Mouse (Mus musculus) brown adipose tissue, adult 24 weeks (tissue): ENCODE data around the gene A830005F24Rik. TPM values are rescaled to one million over a fixed set of nuclear protein-coding genes. Genes with fewer than 3 reads are reported as not detected.

ENCODE experiments used
- H3K27ac ChIP-seq: fragments of 200-500 bp; replicated peaks from 2 replicates; pipeline ENCODE4 v1.5.1; 2012; ENCODE audit warnings: low read depth, mild to moderate bottlenecking, low read length
- H3K4me1 ChIP-seq: fragments of 200-500 bp; 2 replicates; pipeline ENCODE4 v1.6.1; 2012; ENCODE audit warnings: low read length, mixed read lengths; ENCODE audit not compliant: control insufficient read depth, insufficient read depth, insufficient read length
- H3K4me3 ChIP-seq: fragments of 200-500 bp; 2 replicates; pipeline ENCODE4 v1.5.1; 2012; ENCODE audit warnings: low read depth, mild to moderate bottlenecking, low read length, moderate library complexity; ENCODE audit not compliant: insufficient read depth
- polyA plus RNA-seq: library from polyadenylated mRNA; stranded (reverse); fragments of >200 nt; gene quantifications from 2 replicates; pipeline ENCODE4 v1.2.4, GENCODE M21; 2012; ENCODE audit not compliant: missing spikeins, insufficient read depth, insufficient read length

Gene A830005F24Rik
- polyA plus RNA-seq, 1 experiment = not detected

DNA sequence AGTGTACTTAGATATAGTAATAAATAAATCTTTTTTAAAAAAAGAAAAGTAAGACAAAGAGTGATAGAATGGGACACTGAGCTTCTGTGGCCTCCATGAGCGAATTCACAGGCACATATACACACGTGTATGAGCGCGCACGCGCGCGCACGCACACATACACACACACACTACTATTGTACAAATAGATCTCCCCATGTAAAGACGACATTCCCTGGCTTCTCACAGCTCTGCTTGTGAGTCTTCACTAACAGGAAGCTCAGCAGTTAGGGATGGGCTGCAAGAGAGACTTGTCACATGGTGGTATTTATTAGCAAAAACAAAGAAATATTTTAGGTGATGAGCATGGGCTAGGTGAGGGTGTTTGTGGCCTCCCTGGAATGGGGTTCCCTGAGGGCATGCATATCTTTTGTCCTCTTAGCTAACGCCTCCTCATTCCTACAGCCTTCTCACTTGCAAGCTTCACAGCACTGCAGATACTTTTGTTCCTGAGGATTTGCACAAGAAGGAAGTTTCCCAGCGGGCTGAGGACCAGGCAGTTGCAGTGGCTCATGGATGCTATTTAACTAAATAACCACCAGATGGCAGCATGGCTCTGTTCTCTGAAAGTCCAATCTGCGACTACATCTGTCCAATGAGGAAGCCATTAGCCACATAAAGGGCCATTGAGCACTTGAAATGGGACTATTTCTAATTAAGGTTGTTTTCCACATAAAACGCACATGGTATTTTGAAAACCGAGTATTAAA is 14.9 kb downstream of the A830005F24Rik start:
- Histone ChIP-seq H3K4me1 (no peaks in the 10 kb centered on the region), H3K4me3 (no peak overlapping the region)

GRCm38 (mm10) chr13:48529028-48529427 is 15.7 kb downstream of the A830005F24Rik start:
- Histone ChIP-seq H3K4me1 (no peaks in the 10 kb centered on the region), H3K27ac (no peak overlapping the region), H3K4me3 (no peak overlapping the region)

More for the DNA sequence above, 14.9 kb downstream of the A830005F24Rik start:
- H3K27ac ChIP-seq = no peak overlapping the region

- Histone ChIP-seq H3K4me1 (no peaks in the 10 kb centered on the region), H3K4me3 (no peak overlapping the region), H3K27ac (no peak overlapping the region)
Measured at GRCm38 (mm10) chr13:48530685-48531084, 17.3 kb downstream of the A830005F24Rik start.

DNA sequence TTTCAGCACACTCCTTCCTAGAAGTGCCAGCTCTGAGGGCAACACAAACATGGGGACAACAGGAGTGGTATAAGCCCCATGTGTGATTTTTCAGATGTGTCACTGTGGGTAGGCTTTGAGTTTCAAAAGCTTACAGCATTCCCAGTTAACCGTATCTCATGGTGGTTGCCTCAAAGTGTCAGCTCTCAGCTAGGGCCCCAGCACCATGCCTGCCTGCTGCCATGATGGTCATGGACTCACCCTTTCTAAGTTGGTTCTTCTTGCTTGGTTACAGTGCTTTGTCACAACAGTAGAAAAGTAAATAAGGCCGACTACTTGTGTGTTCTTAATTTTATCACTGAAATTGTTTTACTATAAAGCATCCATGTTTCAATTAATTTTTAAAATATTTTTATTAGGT is 18.1 kb downstream of the A830005F24Rik start:
- Histone ChIP-seq H3K4me1 (no peaks in the 10 kb centered on the region), H3K27ac (no peak overlapping the region)

GRCm38 (mm10) chr13:48533441-48533840 is 20.1 kb downstream of the A830005F24Rik start:
- Histone ChIP-seq H3K4me1 (no peaks in the 10 kb centered on the region; the same call in 1 of the 2 replicates), H3K4me3 (no peak overlapping the region), H3K27ac (no peak overlapping the region)

More for the DNA sequence above, 18.1 kb downstream of the A830005F24Rik start:
- H3K4me3 ChIP-seq = no peak overlapping the region

DNA sequence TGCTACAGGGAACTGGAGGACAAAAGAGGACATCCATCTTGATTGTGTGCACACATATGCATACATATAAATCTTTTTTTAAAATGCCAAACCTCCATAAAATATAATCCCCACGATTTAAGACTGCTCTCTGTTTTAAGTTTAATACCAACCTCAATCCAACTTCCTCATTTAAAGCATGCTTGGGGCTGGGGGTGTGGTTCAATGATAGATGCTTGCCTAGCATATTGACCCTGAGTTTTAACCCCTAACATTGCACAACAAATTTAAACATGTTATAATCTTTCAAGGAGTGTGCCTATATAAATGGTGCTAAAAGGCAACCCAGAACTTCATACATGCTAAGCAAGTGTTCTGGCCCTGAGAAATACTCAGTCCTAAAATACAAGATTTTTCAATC is 27.1 kb downstream of the A830005F24Rik start:
- peaks cover 15% of the 10 kb centered on the region for H3K4me1 ChIP-seq
- H3K4me3 ChIP-seq = no peak overlapping the region
- H3K27ac ChIP-seq = 0 out of 2 replicates have a peak overlapping the region, but pooled peaks have one; percentile 8

GRCm38 (mm10) chr13:48544391-48544790 is 31.0 kb downstream of the A830005F24Rik start:
- peaks cover 13% of the 10 kb centered on the region for H3K4me1 ChIP-seq
- peak overlapping the region; percentile 62; the same call in 1 of the 2 replicates for H3K27ac ChIP-seq
- H3K4me3 ChIP-seq = peak overlapping the region; percentile 38

GRCm38 (mm10) chr13:48544867-48545266 is 31.5 kb downstream of the A830005F24Rik start:
- Histone ChIP-seq H3K27ac (peak overlapping the region; percentile 98), H3K4me1 (peaks cover 13% of the 10 kb centered on the region), H3K4me3 (peak overlapping the region; percentile 87)

DNA sequence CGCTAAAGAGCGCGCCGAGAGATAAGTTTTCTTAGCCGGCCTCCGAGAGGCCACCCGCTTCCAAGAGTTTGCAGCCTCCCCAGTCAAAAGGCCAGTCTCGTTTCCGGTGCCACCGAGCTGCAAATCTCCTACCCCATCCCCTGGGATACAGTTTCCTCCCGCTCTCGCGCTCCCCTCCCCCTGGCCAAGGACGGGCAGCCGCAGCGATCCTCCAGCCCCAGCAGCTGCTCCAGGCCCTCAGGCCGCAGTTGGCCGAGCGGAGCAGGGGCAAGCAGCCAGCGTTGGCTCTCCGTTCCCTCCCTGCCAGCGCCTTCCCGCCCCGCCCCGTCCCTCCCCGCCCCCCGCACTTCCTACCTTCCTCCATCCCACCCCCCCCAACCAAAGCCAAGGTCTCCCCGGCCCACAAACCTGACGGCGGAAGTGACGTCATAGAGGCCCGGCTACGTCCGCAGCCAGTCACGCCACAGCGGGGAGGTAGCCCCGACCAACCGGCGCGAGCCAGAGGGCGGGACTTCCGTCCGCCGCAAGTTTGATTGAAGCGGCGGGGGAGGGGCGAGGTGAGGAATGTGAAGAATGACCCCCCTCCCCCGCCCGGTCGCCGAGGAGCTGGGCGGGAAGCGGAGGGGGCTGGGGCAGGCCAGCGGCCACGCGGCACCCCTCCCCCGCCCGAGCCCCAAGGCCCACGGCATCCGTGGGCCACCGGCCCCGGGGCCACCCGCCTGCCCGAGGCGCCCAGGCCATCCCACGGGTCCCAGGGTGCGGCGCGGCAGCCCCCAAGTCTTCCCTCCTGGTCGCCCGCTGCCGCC is 32.3 kb downstream of the A830005F24Rik start:
- peaks cover 7% of the 10 kb centered on the region for H3K4me1 ChIP-seq
- H3K27ac ChIP-seq = peak overlapping the region; percentile 99
- peak overlapping the region; percentile 93 for H3K4me3 ChIP-seq

GRCm38 (mm10) chr13:48546330-48546917 is 33.1 kb downstream of the A830005F24Rik start:
- peak overlapping the region; percentile 99 for H3K27ac ChIP-seq
- peak overlapping the region; percentile 93 for H3K4me3 ChIP-seq
- peaks cover 5% of the 10 kb centered on the region for H3K4me1 ChIP-seq

DNA sequence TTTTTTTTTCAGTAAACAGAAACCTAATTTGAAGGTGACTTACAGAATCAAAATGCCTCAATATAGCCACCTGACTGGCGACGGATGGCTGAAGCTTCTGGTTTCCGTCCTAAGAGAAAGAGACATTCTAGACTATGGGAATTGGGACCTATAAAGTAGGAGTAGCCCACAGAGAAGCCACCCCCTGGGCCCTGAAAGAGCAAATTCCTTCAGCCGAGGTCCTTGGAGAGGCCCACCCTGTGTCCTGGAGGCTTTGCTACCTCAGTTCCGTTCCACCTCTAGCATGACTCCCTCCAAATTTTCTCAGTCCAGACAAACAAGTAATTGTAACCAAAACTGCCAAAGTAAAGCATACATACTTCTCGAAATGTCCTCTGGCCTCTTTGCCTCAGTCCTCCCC is 34.3 kb downstream of the A830005F24Rik start:
- peaks cover 5% of the 10 kb centered on the region for H3K4me1 ChIP-seq
- H3K27ac ChIP-seq = no peak overlapping the region
- no peak overlapping the region for H3K4me3 ChIP-seq

- H3K4me3 ChIP-seq = no peak overlapping the region
- no peak overlapping the region for H3K27ac ChIP-seq
- H3K4me1 ChIP-seq = peaks cover 9% of the 10 kb centered on the region
Measured at GRCm38 (mm10) chr13:48548296-48548695, 34.9 kb downstream of the A830005F24Rik start.

DNA sequence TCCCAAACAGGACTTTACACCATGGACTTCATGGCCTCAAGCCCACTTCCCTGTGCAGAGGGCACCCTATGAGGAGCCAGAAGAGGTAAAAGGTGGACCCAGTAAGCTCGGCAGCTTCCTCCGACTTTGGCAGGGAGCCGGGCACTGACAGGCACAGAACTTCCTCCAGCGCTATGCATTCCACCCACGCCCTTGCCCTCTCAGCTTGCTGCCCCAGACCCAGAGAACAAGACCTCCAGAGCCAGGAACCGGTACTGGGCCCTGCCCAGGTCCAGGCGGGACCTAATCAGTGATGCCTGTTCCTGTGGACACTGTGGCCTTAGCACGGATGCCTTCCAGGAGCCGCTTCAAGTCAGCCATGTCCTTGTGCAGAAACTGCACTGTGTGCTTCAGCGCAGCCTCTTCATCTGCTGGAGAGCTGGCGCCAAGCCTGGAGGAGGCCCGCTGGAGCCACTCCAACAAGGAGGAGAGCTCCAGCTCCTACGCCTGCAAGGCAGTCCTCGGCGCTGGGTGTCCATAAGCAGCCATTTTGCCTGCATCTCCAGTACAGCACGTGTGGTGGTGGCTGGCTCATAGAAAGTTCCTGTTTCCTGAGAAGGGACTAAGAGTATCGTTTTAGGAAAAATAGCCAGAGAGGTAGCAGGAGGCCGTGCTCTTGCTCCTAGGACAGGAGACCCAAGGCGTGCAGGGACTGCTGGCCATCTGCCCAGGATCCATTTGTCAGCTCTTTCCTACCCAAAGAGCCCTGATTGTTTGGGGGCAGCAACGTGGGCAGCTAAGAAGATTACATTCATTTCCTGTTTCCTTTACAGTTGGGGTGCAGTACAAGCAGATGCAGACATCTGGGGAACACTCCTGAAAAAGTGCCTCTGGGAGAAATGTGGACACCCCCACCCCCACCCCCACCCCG is 39.1 kb downstream of the A830005F24Rik start:
- peak overlapping the region; percentile 56 for H3K4me3 ChIP-seq
- H3K4me1 ChIP-seq = peaks cover 4% of the 10 kb centered on the region; the same call in 1 of the 2 replicates
- peak overlapping the region; percentile 72 for H3K27ac ChIP-seq

GRCm38 (mm10) chr13:48553511-48553910 is 40.1 kb downstream of the A830005F24Rik start:
- H3K27ac ChIP-seq = no peak overlapping the region
- H3K4me3 ChIP-seq = no peak overlapping the region
- H3K4me1 ChIP-seq = peaks cover 4% of the 10 kb centered on the region; the same call in 1 of the 2 replicates
